Mouse (Mus musculus) R1 (cell line): Measurements from ENCODE around the gene Thap4.

Experiments used
- DNase-seq: peaks from one replicate; pipeline ENCODE4 v3.0.0-alpha.2; 2018; ENCODE audit warnings: low read depth, low spot score

Gene Thap4

DNA sequence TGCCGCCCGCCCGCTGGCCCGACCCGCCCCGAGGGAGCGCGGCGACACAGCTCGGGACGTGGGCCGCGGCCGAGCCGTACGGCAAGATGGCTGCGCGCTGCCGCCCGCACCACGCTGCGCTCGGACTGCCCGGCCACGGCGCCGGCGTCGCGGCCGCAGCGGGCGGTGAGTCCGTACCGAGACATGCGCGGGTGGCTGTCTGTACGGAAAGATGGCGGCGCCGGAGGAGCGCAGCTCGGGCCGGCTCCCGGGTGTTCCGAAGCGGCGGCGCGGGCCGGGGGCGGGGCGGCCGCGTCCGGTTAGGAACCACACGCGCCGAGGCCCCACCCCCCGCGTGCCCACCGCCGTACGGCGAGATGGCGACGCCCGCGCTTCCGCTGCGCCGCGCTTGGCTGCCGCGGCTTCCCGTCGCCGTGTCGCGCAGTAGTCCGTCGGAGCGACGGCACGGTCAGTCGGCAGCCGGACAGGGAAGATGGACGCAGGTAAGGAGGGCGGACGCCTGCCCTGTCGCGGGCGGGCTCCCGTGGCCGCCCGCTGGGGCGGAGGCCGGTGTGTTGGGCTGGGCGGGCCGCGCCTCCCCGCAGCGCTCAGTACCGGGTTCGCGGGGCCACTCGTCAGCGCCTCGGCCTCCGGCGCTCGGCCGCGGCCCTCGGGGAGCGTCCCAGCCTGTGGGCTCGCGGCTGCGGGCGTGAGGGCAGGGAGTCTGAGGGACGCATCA lies at the start of gene Thap4:
Thap4 (minus strand) TSS at position 292 of the 718 bp plus-strand sequence.
- peak; percentile 52 for DNase-seq

DNA sequence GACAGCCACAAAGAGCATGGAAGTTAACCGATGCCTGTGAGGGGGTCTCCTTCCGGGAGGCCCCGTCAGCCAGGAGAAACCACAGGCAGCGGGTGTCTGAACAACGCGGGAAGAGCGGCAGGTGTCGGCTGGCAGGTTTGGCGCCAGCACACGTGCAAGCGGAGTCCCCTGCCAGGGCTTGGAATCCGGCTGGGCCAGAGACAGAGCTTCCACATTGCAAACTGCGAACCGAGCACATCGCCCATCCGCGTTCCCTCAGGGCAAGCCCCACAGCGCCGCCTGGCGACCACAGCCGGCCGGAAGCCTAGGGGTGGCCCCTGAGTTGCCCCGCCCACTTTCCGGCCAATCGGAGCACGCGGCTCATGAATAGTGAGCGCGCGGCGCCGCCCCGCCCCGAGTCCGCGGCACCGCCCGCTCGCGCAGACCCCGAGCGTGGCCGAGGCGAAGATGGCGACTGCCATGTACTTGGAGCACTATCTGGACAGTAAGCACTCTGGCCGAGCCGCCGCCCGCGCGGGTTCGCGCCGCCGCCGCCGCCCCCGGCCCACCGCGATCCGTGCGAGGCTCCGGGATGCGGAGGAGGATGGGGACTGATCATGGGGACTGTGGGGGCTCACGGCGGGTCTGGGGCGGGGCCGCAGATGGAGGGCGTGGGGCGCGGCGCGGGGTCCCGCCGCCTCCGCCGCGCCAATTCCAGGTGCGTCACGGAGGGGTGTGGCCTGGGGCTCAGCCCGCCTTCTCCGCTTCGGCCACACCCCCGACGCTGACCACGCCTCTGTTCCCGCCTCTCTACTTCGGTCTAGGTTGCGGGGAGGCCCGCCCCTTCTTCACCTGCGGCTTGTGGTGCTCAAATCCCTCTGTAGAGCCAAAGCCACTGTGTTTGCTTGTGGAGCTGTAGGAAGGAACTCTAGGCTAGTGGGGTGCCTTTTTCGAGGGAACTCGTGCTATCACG lies 49.2 kb upstream of the Thap4 start, which contains the start of gene Ing5:
Ing5 (plus strand) TSS at position 410 of the 952 bp plus-strand sequence.
- DNase-seq = peak; percentile 96

GRCm38 (mm10) chr1:93802771-93803170 lies 48.1 kb upstream of the Thap4 start:
- DNase-seq = no peak

GRCm38 (mm10) chr1:93801741-93802238 lies 47.1 kb upstream of the Thap4 start, which contains the start of gene Dtymk:
TSS of gene Dtymk (minus strand) at chr1:93801934.
- peak; percentile 97 for DNase-seq

- DNase-seq = peak; percentile 10
These were observed 46.2 kb upstream of the Thap4 start for GRCm38 (mm10) chr1:93800670-93801503.

DNA sequence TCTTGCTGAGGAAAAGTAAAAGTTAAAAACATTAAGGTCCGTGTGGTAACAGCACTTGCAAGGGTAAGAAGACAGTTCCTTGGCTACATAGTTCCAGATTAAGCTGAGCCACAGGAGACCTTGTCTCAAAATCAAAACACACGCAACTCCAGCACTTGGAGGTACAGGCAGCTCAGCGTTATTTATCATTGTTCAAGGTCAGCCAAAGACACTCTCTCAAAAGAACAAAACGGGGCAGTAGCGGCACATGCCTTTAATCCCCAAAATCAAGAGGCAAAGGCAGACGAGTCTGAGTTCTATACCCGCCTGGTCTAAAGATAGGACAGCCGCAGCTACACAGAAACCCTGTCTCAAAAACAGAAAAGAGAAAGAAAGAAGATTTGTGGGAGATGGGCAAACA lies 41.2 kb upstream of the Thap4 start:
- DNase-seq = peak; percentile 21

DNA sequence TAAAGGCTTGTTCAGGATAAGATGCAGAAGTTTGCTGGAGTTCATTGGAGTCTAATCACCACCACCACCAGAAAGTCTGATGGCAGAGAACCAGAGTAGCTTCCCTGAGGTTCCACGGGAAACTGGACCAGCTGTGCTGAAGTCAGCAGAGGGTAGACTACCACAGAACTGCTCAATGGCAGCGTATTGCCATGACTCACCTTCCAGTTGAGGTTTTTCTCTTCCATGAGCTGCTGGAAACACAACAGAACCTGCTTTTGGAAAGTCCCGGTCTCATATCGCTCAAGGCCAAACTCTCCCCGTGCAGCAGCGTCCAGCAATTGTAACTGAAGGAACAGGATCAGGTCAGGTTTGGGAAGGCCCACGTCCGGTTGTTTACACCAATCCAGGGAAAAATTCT lies 39.9 kb upstream of the Thap4 start:
- DNase-seq = no peak

GRCm38 (mm10) chr1:93786912-93787311 lies 32.2 kb upstream of the Thap4 start:
- no peak for DNase-seq

DNA sequence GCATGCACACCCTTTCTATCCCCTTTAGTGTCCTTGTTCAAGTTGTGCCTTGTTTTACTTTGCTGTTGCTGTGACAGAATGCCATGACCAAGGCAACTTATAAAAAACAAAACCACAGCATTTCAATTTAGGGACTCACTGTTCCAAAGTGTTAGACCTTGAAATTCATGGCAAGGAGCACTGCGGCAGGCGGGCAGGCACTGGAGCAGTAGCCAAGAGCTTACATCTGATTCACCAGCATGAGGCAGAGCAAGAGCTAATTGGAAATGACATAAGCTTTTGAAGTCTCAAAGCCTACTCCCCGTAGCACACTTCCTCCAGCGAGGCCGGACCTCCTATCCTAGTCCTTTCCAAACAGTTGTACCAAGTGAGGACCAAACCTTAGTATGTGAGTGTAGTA lies 22.0 kb upstream of the Thap4 start:
- DNase-seq = no peak

DNA sequence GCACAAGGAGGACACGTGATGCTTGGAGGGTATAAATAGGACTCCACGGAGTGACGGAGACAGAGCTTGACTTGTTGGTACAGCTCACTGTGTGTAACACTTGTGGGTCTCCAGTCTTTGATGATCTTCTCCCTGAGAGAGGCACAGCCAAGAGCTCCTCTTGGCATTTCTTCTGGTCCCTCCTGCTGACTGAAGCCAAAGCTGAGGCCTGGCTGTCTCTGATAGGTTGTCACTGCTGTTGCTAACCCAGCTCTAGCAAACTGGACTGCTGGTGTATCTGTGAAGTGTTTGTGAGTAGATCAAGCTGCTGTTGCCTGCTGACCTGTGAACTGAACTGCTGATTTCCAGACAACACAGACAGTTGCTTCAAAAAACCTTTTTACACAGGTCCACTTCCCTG lies 15.2 kb upstream of the Thap4 start:
- no peak for DNase-seq

DNA sequence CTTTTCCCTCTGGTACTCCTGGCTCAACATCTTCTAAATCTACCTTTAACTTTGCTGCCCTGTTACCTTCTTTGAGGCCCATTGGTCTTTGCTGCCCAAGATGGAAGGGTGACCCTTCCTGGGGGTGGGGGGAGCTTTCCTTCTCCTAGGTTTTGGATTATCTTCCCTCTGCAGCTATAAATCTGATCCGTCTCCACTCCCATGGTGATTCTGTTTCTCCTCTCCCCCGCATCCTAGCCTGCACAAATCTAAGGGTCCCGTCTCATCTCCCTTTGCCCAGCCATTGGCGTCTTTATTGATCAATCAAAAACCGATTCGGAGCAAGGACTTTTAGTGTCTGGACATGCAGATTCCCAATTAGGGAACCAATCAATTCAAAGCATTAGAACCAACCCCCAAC lies 12.9 kb upstream of the Thap4 start:
- no peak for DNase-seq

DNA sequence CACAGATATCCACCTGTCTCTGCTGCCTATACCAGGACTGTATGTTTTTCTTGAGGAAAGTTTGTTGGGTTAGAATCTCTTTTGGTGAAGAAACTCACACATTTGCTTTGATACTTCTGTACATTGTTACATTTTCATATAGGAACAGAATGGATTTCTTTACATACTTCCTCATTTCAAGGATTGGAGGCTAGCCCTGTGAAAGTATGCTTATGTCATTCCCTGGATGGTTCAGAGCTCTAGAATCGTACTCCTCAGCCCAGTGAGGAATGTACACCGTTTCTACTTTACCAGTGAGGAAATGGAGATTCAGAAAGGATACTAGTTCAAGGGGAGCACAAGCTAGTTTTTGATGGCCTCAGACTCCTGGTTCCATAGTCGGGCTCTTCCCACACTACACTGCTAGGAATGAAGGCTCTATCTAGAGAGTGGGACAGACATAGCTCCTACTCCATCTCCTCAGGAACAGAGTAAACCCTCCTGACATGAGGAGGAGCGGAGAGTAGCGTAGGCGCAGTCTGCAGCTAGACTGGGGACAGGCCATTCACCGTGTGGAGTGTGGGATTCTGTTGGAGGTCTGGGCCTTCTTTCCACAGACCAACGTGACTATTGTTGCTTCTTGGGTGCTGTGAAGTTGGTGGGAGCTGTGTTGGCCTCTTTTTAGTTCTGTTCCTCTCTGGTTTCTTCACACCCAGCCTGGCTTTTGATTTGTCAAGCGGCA lies 10.4 kb upstream of the Thap4 start:
- DNase-seq = no peak

DNA sequence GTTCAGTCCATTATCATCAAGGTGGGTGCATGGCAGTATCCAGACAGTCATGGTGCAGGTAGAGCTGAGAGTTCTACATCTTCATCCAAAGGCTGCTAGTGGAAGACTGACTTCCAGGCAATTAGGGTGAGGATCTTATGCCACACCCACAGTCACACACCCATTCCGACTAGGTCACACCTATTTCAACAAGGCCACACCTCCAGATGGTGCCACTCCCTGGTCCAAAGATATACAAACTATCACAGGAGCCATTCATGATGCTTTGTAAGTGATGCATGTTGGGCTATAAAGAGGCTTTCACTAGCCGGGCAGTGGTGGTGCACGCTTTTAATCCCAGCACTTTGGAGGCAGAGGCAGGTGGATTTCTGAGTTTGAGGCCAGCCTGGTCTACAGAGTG lies 8.9 kb upstream of the Thap4 start:
- peak; percentile 51 for DNase-seq

DNA sequence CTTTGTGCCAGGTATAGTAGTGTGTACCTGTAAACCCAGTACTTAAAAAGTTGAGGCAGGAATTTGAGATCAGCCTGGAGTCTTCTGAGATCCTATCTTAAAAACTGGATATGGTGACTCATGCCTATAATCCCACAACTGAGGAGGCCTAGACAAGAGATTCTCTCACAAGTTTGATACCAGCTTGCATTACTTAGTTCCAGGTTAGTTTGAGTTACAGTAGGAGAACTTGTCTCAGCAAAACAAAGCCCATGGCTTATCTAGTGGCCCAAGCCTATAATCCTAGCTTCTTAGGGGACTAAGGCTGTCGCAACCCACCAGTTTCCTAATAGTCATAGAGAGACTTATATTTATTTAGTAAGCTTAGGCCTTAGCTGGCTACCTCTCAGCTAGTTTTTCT lies 5.4 kb upstream of the Thap4 start:
- DNase-seq = no peak

GRCm38 (mm10) chr1:93756154-93756553 lies 1.5 kb upstream of the Thap4 start:
- no peak for DNase-seq

DNA sequence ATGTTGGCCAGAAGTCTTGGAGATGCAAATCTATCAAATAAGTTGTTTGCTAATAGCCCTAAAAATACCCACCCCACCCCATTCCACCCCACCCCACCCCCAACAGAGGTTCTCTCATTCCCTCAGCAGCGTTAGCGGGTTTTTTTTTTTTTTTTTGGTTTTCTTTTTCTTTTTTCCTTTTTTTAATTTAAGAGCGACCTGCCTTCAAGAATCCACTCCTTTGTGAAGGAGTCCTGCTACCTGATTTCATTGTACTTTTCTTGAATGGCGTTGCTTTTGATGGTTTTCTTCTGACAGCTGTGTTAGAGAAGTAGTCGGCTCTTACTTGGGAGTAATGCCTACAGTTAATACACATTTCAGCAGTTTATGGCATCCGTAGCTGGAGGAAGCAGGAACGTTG lies 954 bp upstream of the Thap4 start:
- no peak for DNase-seq

DNA sequence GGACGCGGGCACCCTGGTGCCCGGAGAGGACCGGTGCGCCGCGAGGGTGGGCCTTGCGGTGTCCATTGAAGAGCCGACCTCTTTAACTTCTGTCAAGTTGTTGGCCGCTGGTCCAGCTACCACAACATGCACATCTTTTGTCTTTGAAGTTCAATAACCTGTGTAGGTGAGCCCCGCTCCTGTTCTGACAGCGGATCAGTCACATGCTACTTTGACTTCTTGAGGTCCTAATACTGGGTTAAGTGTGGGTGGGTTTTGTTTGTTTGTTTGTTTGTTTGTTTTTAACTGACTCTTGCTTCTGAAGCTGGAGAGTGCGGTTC lies 587 bp upstream of the Thap4 start:
- peak; percentile 66 for DNase-seq

DNA sequence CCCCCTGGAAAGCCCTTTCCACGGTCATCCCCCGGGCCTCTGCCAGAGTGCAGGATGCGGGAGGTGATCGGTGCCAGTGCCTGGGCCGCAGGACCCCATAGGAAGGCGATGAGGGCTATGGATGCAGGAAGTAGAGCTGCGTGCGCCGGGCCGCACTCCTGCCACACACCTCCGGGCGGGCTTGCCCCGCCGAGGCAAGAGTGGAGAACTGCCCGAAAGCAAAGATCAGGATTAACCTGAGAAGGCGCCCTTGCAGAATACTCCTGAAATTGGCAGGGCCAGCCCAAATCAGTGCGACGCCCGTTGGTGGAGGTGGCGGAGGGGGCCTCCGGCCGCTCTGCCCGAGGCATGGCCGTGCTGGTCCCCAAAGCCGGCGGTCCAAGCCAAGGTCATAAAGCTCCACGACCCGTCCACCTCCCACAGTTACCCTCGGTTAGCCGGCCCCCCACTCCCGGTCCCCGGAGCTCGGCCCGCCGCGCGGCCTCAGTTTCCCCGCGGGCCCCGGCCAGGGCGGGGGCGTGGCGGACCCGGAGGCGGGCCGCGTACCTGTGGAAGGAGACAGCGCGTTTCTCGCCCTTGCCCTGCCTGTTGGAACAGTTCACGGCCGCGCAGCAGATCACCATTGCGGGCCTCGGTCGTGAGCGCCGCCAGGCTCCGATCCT lies 622 bp downstream of the Thap4 start:
- DNase-seq = peak; percentile 72

DNA sequence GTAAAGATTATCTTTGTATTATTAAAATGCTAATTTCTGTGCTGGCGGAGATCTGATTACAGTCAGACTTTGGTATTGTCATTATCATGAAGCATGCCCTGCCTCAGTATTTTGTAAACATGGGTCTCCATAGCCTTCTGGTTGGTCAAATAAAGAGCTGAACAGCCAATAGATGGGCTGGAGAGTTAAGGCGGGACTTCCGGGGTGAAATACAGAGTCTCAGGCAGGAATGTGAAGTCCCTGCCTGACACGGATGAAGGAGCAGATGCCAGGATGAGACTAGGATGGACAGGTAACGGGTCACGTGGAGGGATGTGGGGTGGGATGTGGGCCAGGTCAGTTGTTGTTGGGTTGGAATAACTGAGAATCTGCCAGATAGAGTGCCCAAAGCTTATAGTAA lies 3.4 kb downstream of the Thap4 start, which contains the start of gene Atg4b:
Atg4b (plus strand) TSS at position 211 of the 400 bp plus-strand sequence.
- DNase-seq = peak; percentile 86

DNA sequence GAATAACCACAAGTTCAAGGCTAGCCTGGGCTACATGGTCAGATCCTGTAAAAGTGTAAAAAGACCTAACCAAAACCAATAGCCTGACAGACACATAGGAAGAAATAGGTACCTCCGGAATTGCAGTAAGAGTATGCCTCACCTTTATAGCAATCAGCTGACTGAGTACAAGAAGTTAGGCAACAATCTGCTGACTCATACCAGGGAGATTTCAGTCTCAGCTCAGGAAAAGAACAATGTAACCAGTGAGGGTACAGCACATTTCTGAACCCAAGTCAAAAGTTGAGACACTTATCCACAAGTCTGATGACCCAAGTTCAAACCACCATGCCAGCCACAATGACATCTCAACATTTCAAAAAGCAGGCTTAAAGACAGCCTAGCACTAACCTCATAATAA lies 6.1 kb downstream of the Thap4 start:
- DNase-seq = no peak
